Mouse (Mus musculus) embryonic fibroblast, embryonic 13.5 days (primary cell): ENCODE data around the gene Tmem200b.

Experiments
- CTCF ChIP-seq: IDR thresholded peaks from 2 replicates; pipeline ENCODE4 v1.5.1; 2011; ENCODE audit warnings: mild to moderate bottlenecking, control low read depth, low read length, moderate library complexity, borderline replicate concordance; ENCODE audit not compliant: insufficient read depth
- POLR2A ChIP-seq: IDR thresholded peaks from 2 replicates; pipeline ENCODE4 v1.6.1; 2011; ENCODE audit warnings: low read depth, mild to moderate bottlenecking, control low read depth, low read length, moderate library complexity

DNA sequence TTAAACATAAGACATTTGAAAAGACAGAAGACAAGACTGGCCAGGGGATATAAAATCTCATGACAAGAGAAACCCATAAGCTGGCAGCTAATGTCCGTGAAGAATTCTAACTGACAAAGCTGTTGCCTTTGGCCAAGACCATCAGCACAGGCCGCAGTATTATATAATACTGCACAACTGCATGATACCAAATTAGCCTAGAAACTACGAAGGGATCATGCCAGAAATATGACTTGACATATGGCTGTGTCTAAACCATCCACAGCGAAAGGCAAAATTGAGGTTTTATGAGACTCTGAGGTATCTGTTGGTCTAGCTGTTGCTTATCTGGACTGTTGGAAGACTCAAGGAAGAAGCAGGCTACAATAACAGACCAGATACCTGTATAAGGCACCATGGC is 19.3 kb downstream of the Tmem200b start:
- TF ChIP-seq CTCF: no peak
- no peak for TF ChIP-seq POLR2A
